Mouse (Mus musculus): ENCODE data around the gene Ankrd65.
A peak's percentile ranks its signal among the peaks of the same experiment; 100 is the strongest.

Gene Ankrd65

GRCm38 (mm10) chr4:155759862-155760612 lies 30.2 kb upstream of the Ankrd65 start:
- TF ChIP-seq CTCF (conservative IDR thresholded peaks at IDR 0.05; ENCODE audit: low read length) (peak; percentile 12; the same call in 1 of the 2 replicates), NANOG (IDR thresholded peaks at IDR 0.05; ENCODE audit: borderline replicate concordance, low read length) (no peak)
- peaks cover 43% of the 10 kb centered on the region for H3K36me3 ChIP-seq (ENCODE audit: insufficient read depth, low read length)

GRCm38 (mm10) chr4:155760613-155761355 lies 29.5 kb upstream of the Ankrd65 start, which contains the start of gene Atad3a:
TSS of gene Atad3a (minus strand) at chr4:155761093.
- Histone ChIP-seq H3K4me3 (replicated peaks; ENCODE audit: low read length) (peak within 1 kb of the TSS; percentile 99), H3K9me3 (ENCODE audit: low read length) (no peaks in the 10 kb centered on the region), H3K4me1 (replicated peaks; ENCODE audit: low read depth, low read length) (peaks cover 54% of the 10 kb centered on the region), H3K27me3 (ENCODE audit: insufficient read depth, low read length) (no peaks in the 10 kb centered on the region), H3K36me3 (ENCODE audit: insufficient read depth, low read length) (peaks cover 36% of the 10 kb centered on the region)
- TF ChIP-seq CTCF (conservative IDR thresholded peaks at IDR 0.05; ENCODE audit: low read length) (no peak), POU5F1 (IDR thresholded peaks at IDR 0.05; ENCODE audit: borderline replicate concordance, low read length) (no peak), NANOG (IDR thresholded peaks at IDR 0.05; ENCODE audit: borderline replicate concordance, low read length) (no peak)

More at GRCm38 (mm10) chr4:155759862-155760612, 30.2 kb upstream of the Ankrd65 start:
- Histone ChIP-seq H3K4me3 (replicated peaks; ENCODE audit: low read length) (peak overlapping the region; percentile 99), H3K4me1 (replicated peaks; ENCODE audit: low read depth, low read length) (peaks cover 59% of the 10 kb centered on the region), H3K27me3 (ENCODE audit: insufficient read depth, low read length) (no peaks in the 10 kb centered on the region), H3K9me3 (ENCODE audit: low read length) (no peaks in the 10 kb centered on the region)

DNA sequence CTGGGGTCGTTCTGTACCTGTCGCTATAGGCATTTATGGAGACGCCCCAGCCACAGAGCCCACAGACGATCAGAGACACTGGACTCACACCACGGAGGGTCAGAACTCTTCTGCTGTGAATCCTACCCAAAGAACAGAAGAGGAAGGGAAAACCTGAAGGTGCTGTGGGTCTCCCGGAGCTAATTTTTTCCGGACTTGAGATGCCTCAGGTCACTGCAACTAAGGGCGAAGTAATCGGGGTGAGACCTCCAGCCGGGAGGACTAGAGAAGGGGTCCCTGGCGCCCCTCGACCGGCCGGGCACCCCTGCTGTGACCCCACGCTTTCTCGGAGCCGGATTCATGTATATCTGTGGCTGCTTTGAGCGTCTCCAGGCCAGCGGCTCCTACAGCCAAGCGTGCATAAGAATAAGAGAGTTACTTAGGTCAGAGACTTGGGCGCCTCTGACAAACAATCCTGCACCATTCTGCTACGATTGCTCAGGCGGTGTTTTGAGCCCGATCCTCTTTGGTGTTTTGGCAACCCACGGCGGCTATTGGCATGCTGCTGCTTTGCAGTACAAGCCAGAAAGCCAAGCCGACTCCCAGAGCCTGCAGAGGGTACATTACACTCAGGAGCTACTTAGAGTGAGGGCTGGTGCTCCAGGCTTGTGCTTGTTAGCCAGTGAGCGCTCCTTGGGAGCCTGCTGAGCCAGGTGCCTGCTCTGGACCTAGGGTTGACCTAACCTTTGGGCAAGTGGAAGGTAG lies 28.7 kb upstream of the Ankrd65 start:
- TF ChIP-seq CTCF (conservative IDR thresholded peaks at IDR 0.05; ENCODE audit: low read length), result no peak
- no peak for TF ChIP-seq NANOG (IDR thresholded peaks at IDR 0.05; ENCODE audit: borderline replicate concordance, low read length)
- no peak for TF ChIP-seq POU5F1 (IDR thresholded peaks at IDR 0.05; ENCODE audit: borderline replicate concordance, low read length)
- Histone ChIP-seq H3K27me3 (ENCODE audit: insufficient read depth, low read length) (no peaks in the 10 kb centered on the region), H3K9me3 (ENCODE audit: low read length) (no peaks in the 10 kb centered on the region), H3K4me1 (replicated peaks; ENCODE audit: low read depth, low read length) (peaks cover 47% of the 10 kb centered on the region), H3K36me3 (ENCODE audit: insufficient read depth, low read length) (peaks cover 29% of the 10 kb centered on the region), H3K4me3 (replicated peaks; ENCODE audit: low read length) (peak overlapping the region; percentile 99)

DNA sequence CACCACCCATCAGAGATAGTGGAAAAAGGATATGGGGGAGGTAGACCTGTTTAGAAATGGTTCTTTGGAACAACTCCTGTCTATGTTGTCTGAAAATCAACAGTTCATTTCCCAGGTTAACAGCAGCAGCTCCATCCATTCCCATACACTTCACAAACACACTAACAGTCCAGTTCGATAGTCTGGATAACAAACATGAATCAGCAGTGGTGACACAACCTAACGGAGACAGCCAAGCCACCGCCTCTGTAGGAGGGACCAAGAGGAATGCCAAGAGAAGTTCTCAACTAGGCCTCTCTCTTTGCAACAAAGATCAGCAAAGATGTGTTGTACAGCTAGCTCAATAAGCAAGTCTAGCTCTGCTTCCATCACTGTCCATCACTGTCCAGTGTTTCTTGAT lies 27.9 kb upstream of the Ankrd65 start:
- Histone ChIP-seq H3K36me3 (ENCODE audit: insufficient read depth, low read length) (peaks cover 20% of the 10 kb centered on the region), H3K4me1 (replicated peaks; ENCODE audit: low read depth, low read length) (peaks cover 39% of the 10 kb centered on the region), H3K9me3 (ENCODE audit: low read length) (no peaks in the 10 kb centered on the region), H3K4me3 (replicated peaks; ENCODE audit: low read length) (no peak overlapping the region), H3K27me3 (ENCODE audit: insufficient read depth, low read length) (no peaks in the 10 kb centered on the region)
- TF ChIP-seq CTCF (conservative IDR thresholded peaks at IDR 0.05; ENCODE audit: low read length) (no peak), POU5F1 (IDR thresholded peaks at IDR 0.05; ENCODE audit: borderline replicate concordance, low read length) (no peak), NANOG (IDR thresholded peaks at IDR 0.05; ENCODE audit: borderline replicate concordance, low read length) (no peak)

DNA sequence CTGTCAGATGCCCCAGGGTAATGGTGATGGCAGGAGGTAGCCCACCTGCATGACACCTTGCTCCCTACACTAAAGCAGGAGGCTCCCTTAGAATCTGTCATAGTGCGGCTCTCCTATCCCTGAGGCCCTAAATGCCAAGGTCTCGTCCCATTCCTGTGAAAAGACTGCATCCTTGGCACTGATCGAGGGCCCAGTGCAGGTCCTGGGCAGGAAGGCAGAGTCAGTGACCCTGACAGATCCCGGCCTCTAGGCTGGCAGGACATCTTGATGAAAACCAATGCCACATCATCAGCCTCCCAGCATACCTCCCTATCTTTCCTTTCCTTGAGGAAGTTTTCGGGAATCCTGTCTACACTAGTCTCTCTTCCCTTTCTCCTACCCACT lies 20.8 kb upstream of the Ankrd65 start:
- no peaks in the 10 kb centered on the region for H3K9me3 ChIP-seq (ENCODE audit: low read length)
- TF ChIP-seq NANOG (IDR thresholded peaks at IDR 0.05; ENCODE audit: borderline replicate concordance, low read length) (no peak), CTCF (conservative IDR thresholded peaks at IDR 0.05; ENCODE audit: low read length) (no peak)
- H3K4me1 ChIP-seq (replicated peaks; ENCODE audit: low read depth, low read length), result peaks cover 30% of the 10 kb centered on the region
- peaks cover 58% of the 10 kb centered on the region for H3K27me3 ChIP-seq (ENCODE audit: insufficient read depth, low read length)
- H3K4me3 ChIP-seq (replicated peaks; ENCODE audit: low read length), result peak overlapping the region; percentile 81
- H3K36me3 ChIP-seq (ENCODE audit: insufficient read depth, low read length), result no peaks in the 10 kb centered on the region

GRCm38 (mm10) chr4:155769880-155770512 lies 20.2 kb upstream of the Ankrd65 start:
- Histone ChIP-seq H3K9me3 (ENCODE audit: low read length) (no peaks in the 10 kb centered on the region), H3K4me1 (replicated peaks; ENCODE audit: low read depth, low read length) (peaks cover 35% of the 10 kb centered on the region), H3K4me3 (replicated peaks; ENCODE audit: low read length) (peak overlapping the region; percentile 81), H3K27me3 (ENCODE audit: insufficient read depth, low read length) (peaks cover 61% of the 10 kb centered on the region), H3K36me3 (ENCODE audit: insufficient read depth, low read length) (no peaks in the 10 kb centered on the region)
- TF ChIP-seq CTCF (conservative IDR thresholded peaks at IDR 0.05; ENCODE audit: low read length), result peak; percentile 40
- no peak for TF ChIP-seq NANOG (IDR thresholded peaks at IDR 0.05; ENCODE audit: borderline replicate concordance, low read length)
- no peak for TF ChIP-seq POU5F1 (IDR thresholded peaks at IDR 0.05; ENCODE audit: borderline replicate concordance, low read length)

- Histone ChIP-seq H3K27me3 (ENCODE audit: insufficient read depth, low read length) (peaks cover 68% of the 10 kb centered on the region), H3K36me3 (ENCODE audit: insufficient read depth, low read length) (no peaks in the 10 kb centered on the region), H3K4me3 (replicated peaks; ENCODE audit: low read length) (peak overlapping the region; percentile 81), H3K4me1 (replicated peaks; ENCODE audit: low read depth, low read length) (peaks cover 42% of the 10 kb centered on the region), H3K9me3 (ENCODE audit: low read length) (no peaks in the 10 kb centered on the region)
- no peak for TF ChIP-seq POU5F1 (IDR thresholded peaks at IDR 0.05; ENCODE audit: borderline replicate concordance, low read length)
- no peak for TF ChIP-seq NANOG (IDR thresholded peaks at IDR 0.05; ENCODE audit: borderline replicate concordance, low read length)
- no peak for TF ChIP-seq CTCF (conservative IDR thresholded peaks at IDR 0.05; ENCODE audit: low read length)
These were observed 19.6 kb upstream of the Ankrd65 start for GRCm38 (mm10) chr4:155770626-155771025.

DNA sequence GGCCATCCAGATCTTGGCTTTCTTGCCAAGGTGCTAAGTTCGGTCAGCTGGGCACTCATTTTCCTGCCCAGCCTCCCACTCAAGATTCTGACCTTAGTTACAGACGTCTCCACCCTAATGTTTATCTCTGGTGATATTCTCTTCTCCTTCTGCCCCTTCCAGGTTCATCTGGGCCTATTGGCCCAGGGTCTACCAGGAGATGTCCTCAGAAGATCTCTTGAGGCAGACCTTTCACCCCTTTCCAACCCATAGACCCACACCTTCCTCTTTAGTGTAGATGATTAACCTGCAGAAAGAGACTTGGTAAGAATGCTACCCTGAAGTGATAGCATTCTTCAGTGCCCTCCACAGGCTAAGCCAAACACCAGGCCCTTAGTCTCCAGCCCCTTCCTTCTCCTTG lies 18.5 kb upstream of the Ankrd65 start:
- Histone ChIP-seq H3K27me3 (ENCODE audit: insufficient read depth, low read length) (peaks cover 76% of the 10 kb centered on the region), H3K4me1 (replicated peaks; ENCODE audit: low read depth, low read length) (peaks cover 52% of the 10 kb centered on the region), H3K36me3 (ENCODE audit: insufficient read depth, low read length) (no peaks in the 10 kb centered on the region), H3K4me3 (replicated peaks; ENCODE audit: low read length) (no peak overlapping the region), H3K9me3 (ENCODE audit: low read length) (no peaks in the 10 kb centered on the region)
- no peak for TF ChIP-seq NANOG (IDR thresholded peaks at IDR 0.05; ENCODE audit: borderline replicate concordance, low read length)
- TF ChIP-seq POU5F1 (IDR thresholded peaks at IDR 0.05; ENCODE audit: borderline replicate concordance, low read length), result no peak
- TF ChIP-seq CTCF (conservative IDR thresholded peaks at IDR 0.05; ENCODE audit: low read length), result no peak

All from E14TG2a.4 (cell line).